Mouse (Mus musculus) stomach, embryonic 15.5 days (tissue): ENCODE measurements at regions not wholly inside any gene's neighbourhood (a gene's known extent, or its start where the extent isn't known, plus 50 kb on each side); places are given as distances from the start of the nearest gene placed in this dataset.

Experiments
- ATAC-seq: fragments of 200-750 bp; cut with Nextera tagmentation; 2 replicates; pipeline ENCODE4 v1.8.0; 2017; ENCODE audit warnings: low read depth, moderate number of reproducible peaks, moderate TSS enrichment; ENCODE audit not compliant: insufficient read depth, low FRiP score
- H3K27ac ChIP-seq: fragments of 300-500 bp; sonication (generic); 2 replicates; pipeline ENCODE4 v1.5.1; 2015; ENCODE audit warnings: mild to moderate bottlenecking, inconsistent platforms
- H3K27me3 ChIP-seq: fragments of 300-500 bp; sonication (generic); replicated peaks from 2 replicates; pipeline ENCODE4 v1.6.1; 2015; ENCODE audit warnings: inconsistent platforms
- H3K36me3 ChIP-seq: fragments of 300-500 bp; sonication (generic); 2 replicates; pipeline ENCODE4 v1.6.1; 2015; ENCODE audit warnings: inconsistent platforms
- H3K4me1 ChIP-seq: fragments of 300-500 bp; sonication (generic); 2 replicates; pipeline ENCODE4 v1.6.1; 2015; ENCODE audit warnings: inconsistent platforms
- H3K4me2 ChIP-seq: fragments of 300-500 bp; sonication (generic); 2 replicates; pipeline ENCODE4 v1.6.1; 2015; ENCODE audit warnings: mild to moderate bottlenecking, inconsistent platforms
- H3K4me3 ChIP-seq: fragments of 300-500 bp; sonication (generic); replicated peaks from 2 replicates; pipeline ENCODE4 v1.5.1; 2015; ENCODE audit warnings: inconsistent platforms
- H3K9ac ChIP-seq: fragments of 300-500 bp; sonication (generic); 2 replicates; pipeline ENCODE4 v1.6.1; 2015; ENCODE audit warnings: inconsistent platforms
- H3K9me3 ChIP-seq: fragments of 300-500 bp; sonication (generic); 2 replicates; pipeline ENCODE4 v1.6.1; 2016; ENCODE audit warnings: inconsistent platforms
- WGBS: fragments of 180-500 bp; shearing (Covaris S2); methylation state at CpG from one replicate; pipeline ENCODE4 v1.1.7; 2015; 5-methylcytosine and 5-hydroxymethylcytosine counted together

GRCm38 (mm10) chr19:15052642-15053239 lies 454.9 kb upstream of the Tle4 start:
- no peaks in the 10 kb centered on the region for H3K9me3 ChIP-seq
- no peak overlapping the region for H3K4me2 ChIP-seq
- H3K9ac ChIP-seq = no peak overlapping the region
- no peaks in the 10 kb centered on the region for H3K36me3 ChIP-seq
- 81% methylated on average over 10 of the region's 10 CpGs for whole genome bisulfite sequencing
- H3K4me3 ChIP-seq = no peak overlapping the region
- no peaks in the 10 kb centered on the region for H3K4me1 ChIP-seq
- H3K27me3 ChIP-seq = no peaks in the 10 kb centered on the region
- no peak for ATAC-seq
- H3K27ac ChIP-seq = no peak overlapping the region

DNA sequence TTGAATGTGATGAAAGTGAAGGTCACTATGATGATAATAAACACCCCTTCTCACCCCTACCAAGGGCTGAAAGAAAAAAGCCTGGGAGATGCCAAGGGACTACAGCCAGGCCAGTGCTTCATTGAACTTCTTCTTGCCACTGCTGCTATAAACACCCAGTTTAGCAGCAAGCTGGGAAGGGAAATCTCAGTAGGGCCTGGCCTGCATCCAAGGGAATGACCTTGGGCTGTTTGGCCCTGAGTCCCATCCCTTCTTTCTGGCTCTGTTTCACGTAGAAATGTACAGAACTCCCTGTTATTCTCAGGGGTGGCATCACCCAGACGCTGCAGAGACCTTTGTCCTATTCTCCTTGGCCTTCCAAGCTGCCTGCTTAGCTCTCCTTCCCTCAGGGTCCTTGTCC lies 450.0 kb upstream of the Tle4 start:
- no peaks in the 10 kb centered on the region for H3K4me1 ChIP-seq
- no peak for ATAC-seq
- 53% methylated on average over 2 of the region's 2 CpGs for WGBS

DNA sequence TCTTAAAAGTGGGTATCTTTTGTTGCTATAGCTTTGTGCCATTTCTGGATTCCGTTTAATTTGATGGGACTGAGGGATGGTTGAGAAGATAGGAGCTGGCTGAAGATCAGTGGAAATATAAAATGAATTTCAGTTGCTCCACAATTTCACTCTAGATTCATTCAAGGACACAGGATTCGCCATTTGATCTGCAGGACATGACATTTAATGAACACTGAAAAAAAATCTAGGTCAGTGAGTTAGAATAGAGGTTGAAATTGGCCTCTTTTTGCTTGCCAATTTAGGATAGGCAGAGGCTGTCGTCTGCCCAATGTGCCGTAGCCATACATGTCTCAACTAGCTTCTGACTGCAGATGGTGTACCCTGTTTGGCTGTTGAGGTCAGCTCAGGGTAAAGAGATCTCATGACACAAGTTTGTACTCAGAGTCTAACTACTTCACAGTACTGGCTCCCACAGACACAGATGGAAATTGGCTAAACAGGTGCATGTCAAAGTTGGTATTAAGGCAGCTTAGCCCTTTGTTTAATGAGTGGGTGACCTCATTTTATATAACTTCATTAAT lies 449.5 kb upstream of the Tle4 start:
- H3K9me3 ChIP-seq = no peaks in the 10 kb centered on the region
- WGBS = 90% methylated on average over 4 of the region's 4 CpGs
- H3K4me1 ChIP-seq = no peaks in the 10 kb centered on the region
- no peak overlapping the region for H3K9ac ChIP-seq
- no peak for ATAC-seq
- no peaks in the 10 kb centered on the region for H3K36me3 ChIP-seq
- no peak overlapping the region for H3K4me3 ChIP-seq
- H3K27ac ChIP-seq = no peak overlapping the region
- H3K27me3 ChIP-seq = no peaks in the 10 kb centered on the region
- no peak overlapping the region for H3K4me2 ChIP-seq

More for the DNA sequence above, 450.0 kb upstream of the Tle4 start:
- Histone ChIP-seq H3K4me3 (no peak overlapping the region), H3K9me3 (no peaks in the 10 kb centered on the region), H3K36me3 (no peaks in the 10 kb centered on the region), H3K4me2 (no peak overlapping the region), H3K27me3 (no peaks in the 10 kb centered on the region), H3K9ac (no peak overlapping the region), H3K27ac (no peak overlapping the region)

DNA sequence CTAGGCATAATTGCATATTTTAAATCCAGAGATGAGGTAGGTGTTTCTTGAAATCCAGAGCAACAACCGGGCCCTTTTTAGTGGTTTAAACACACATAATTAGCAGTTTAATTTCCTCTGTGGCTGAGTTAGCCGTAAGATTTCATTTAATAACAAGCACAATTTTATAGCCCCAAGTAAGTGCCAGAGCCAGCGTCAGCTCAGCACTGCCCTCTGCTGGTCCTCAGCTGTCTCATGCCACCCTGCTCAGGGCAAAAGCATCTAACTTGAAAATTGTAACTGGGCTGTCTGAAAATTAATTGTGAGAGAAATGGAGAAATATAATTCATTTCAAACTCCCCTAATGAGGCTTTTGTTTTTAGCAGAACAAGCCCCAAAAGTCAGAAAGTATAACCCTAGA lies 437.7 kb upstream of the Tle4 start:
- Histone ChIP-seq H3K36me3 (no peaks in the 10 kb centered on the region), H3K9ac (no peak overlapping the region), H3K27me3 (no peaks in the 10 kb centered on the region), H3K4me3 (no peak overlapping the region), H3K27ac (no peak overlapping the region), H3K9me3 (no peaks in the 10 kb centered on the region), H3K4me1 (0 out of 2 replicates have a peak, but pooled peaks cover 4% of the 10 kb centered on the region), H3K4me2 (no peak overlapping the region)
- 11% methylated on average over 3 of the region's 3 CpGs for WGBS
- no peak for ATAC-seq

DNA sequence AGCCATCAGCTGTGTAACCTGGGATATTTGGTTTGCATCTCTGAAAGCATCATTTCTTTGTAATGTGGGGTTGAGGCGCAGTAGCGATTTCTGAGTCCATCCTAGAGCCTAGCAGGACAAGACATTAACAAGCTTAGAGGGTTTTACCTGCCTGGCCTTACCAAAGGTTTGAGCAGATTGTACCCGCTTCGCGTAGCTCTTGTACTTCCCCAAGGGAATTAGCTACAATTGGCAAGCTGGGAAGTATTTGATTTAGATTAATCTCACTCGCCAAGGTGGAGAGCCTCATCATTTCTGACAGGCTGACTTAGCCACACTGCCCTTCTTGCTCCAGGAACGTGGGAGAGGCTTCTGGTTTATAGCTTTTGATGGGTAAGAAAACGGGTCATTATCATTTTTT lies 436.1 kb upstream of the Tle4 start:
- WGBS = 61% methylated on average over 8 of the region's 8 CpGs
- H3K36me3 ChIP-seq = no peaks in the 10 kb centered on the region
- H3K9me3 ChIP-seq = no peaks in the 10 kb centered on the region
- no peak for ATAC-seq
- no peaks in the 10 kb centered on the region for H3K27me3 ChIP-seq
- no peak overlapping the region for H3K4me2 ChIP-seq
- H3K4me3 ChIP-seq = no peak overlapping the region
- 0 out of 2 replicates have a peak, but pooled peaks cover 4% of the 10 kb centered on the region for H3K4me1 ChIP-seq
- H3K9ac ChIP-seq = no peak overlapping the region
- no peak overlapping the region for H3K27ac ChIP-seq

DNA sequence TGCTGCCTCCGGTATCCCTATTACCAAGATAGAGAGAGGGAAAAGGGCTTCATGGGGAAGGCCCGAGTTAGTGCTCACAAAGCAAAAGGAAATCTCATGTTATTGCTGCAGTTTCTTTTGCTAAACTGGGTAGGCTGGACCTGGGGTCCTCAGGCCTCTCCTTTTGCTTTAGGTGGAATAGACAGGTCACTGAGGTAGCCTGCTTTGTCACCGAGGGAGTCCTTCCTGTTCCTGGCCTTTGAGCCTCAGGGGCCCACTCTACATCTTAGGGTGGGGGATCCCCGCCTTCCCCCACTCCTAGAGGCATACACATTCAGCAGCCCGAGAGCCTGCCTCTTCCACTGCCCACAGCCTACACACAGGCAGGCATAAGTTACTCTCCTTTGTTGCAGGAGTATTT lies 435.5 kb upstream of the Tle4 start:
- no peak overlapping the region for H3K4me3 ChIP-seq

DNA sequence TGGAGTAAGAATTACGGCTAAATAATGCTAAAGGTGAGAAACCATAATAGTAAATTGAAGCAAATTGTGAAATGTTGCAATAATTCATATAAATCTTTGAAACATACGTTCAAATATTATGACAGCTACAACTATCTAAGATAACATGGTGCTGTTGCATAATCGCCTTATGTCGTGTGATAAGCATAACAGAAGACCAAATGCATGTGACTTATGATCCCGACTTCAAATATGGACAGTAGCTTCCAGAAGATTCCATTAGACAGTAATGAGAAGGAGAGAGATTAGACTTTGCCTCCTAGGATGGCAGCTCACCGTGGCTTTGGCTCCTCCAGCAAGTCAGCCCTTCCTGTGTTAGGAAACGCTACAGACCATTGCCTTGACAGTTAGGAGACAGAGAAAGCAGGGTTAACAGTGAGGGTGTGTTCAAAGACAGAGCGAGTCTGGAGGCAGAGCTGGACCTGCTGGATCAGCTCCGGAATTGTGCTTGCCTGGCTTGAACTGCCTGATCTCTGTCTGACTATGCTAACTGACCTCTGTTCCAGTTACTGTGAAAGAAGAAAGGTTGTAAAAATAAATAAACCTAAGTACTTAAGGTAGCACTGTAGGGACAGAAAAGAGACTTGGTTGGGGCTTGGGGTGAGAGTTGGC lies 434.6 kb upstream of the Tle4 start:
- ATAC-seq = no peak
- H3K36me3 ChIP-seq = no peaks in the 10 kb centered on the region
- H3K4me1 ChIP-seq = 0 out of 2 replicates have a peak, but pooled peaks cover 4% of the 10 kb centered on the region
- H3K27ac ChIP-seq = no peak overlapping the region
- H3K27me3 ChIP-seq = no peaks in the 10 kb centered on the region
- H3K9ac ChIP-seq = no peak overlapping the region
- no peaks in the 10 kb centered on the region for H3K9me3 ChIP-seq
- no peak overlapping the region for H3K4me3 ChIP-seq
- WGBS = 70% methylated on average over 9 of the region's 9 CpGs
- H3K4me2 ChIP-seq = no peak overlapping the region

More for the DNA sequence above, 435.5 kb upstream of the Tle4 start:
- Histone ChIP-seq H3K4me2 (no peak overlapping the region), H3K9ac (no peak overlapping the region), H3K9me3 (no peaks in the 10 kb centered on the region), H3K27ac (no peak overlapping the region), H3K4me1 (0 out of 2 replicates have a peak, but pooled peaks cover 4% of the 10 kb centered on the region), H3K27me3 (no peaks in the 10 kb centered on the region), H3K36me3 (no peaks in the 10 kb centered on the region)
- ATAC-seq = no peak
- 78% methylated on average over 5 of the region's 5 CpGs for WGBS

- no peak overlapping the region for H3K4me2 ChIP-seq
- H3K4me3 ChIP-seq = no peak overlapping the region
- H3K27me3 ChIP-seq = no peaks in the 10 kb centered on the region
- ATAC-seq = no peak
- no peaks in the 10 kb centered on the region for H3K9me3 ChIP-seq
- H3K27ac ChIP-seq = no peak overlapping the region
- no peak overlapping the region for H3K9ac ChIP-seq
- H3K4me1 ChIP-seq = 0 out of 2 replicates have a peak, but pooled peaks cover 4% of the 10 kb centered on the region
- H3K36me3 ChIP-seq = no peaks in the 10 kb centered on the region
These were observed 433.6 kb upstream of the Tle4 start for GRCm38 (mm10) chr19:15031483-15031882.

- WGBS = 66% methylated on average over 3 of the region's 3 CpGs
- no peaks in the 10 kb centered on the region for H3K27me3 ChIP-seq
- H3K4me1 ChIP-seq = no peaks in the 10 kb centered on the region
- H3K4me2 ChIP-seq = no peak overlapping the region
- no peaks in the 10 kb centered on the region for H3K36me3 ChIP-seq
- H3K9me3 ChIP-seq = no peaks in the 10 kb centered on the region
- no peak overlapping the region for H3K9ac ChIP-seq
- no peak for ATAC-seq
- H3K4me3 ChIP-seq = no peak overlapping the region
- no peak overlapping the region for H3K27ac ChIP-seq
These were observed 405.7 kb upstream of the Tle4 start for GRCm38 (mm10) chr19:15003596-15003995.

DNA sequence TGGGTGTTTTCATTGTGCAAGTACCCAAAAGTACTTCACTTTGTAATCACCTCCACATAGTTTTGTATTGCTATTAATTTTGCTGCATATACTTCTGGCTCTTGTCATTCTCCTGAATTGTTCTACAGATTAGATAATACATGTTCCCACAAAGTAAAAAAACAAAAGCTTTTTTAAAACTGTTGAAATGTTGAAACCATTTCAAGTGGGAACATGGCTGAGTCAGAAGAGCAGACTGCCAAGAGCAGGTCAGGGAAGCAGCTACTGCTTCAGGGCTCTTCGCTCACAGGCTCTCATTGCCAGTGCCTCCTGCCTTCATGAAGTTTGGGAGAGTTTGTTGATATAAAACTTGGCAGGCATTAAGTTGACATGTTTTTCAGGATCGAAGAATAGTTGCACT lies 395.5 kb upstream of the Tle4 start:
- WGBS = 62% methylated on average over 2 of the region's 2 CpGs
- Histone ChIP-seq H3K4me2 (no peak overlapping the region), H3K9ac (no peak overlapping the region), H3K27me3 (no peaks in the 10 kb centered on the region), H3K9me3 (no peaks in the 10 kb centered on the region), H3K4me1 (no peaks in the 10 kb centered on the region), H3K36me3 (no peaks in the 10 kb centered on the region), H3K27ac (no peak overlapping the region), H3K4me3 (no peak overlapping the region)
- no peak for ATAC-seq

GRCm38 (mm10) chr19:14970161-14970560 lies 372.3 kb upstream of the Tle4 start:
- no peak overlapping the region for H3K9ac ChIP-seq
- H3K4me2 ChIP-seq = no peak overlapping the region
- no peak overlapping the region for H3K4me3 ChIP-seq
- H3K27me3 ChIP-seq = no peaks in the 10 kb centered on the region
- no peak for ATAC-seq
- H3K9me3 ChIP-seq = no peaks in the 10 kb centered on the region
- 16% methylated on average over 1 of the region's 1 CpGs for WGBS
- no peaks in the 10 kb centered on the region for H3K4me1 ChIP-seq
- H3K27ac ChIP-seq = no peak overlapping the region
- no peaks in the 10 kb centered on the region for H3K36me3 ChIP-seq

- no peak overlapping the region for H3K9ac ChIP-seq
- no peak overlapping the region for H3K4me2 ChIP-seq
- ATAC-seq = no peak
- WGBS = 49% methylated on average over 3 of the region's 3 CpGs
- no peak overlapping the region for H3K27ac ChIP-seq
- H3K4me1 ChIP-seq = no peaks in the 10 kb centered on the region
- H3K36me3 ChIP-seq = no peaks in the 10 kb centered on the region
- H3K27me3 ChIP-seq = no peaks in the 10 kb centered on the region
- no peaks in the 10 kb centered on the region for H3K9me3 ChIP-seq
- no peak overlapping the region for H3K4me3 ChIP-seq
These were observed 370.4 kb upstream of the Tle4 start for GRCm38 (mm10) chr19:14968283-14968682.
